Mouse (Mus musculus) bone marrow, adult 2 months (tissue): Measurements from ENCODE around the gene Lrp3.

Experiments used
- CTCF ChIP-seq: fragments of 200-500 bp; IDR thresholded peaks from 2 replicates; pipeline ENCODE4 v1.5.1; 2011; ENCODE audit warnings: low read length, control low read depth; ENCODE audit not compliant: control insufficient read depth, insufficient read depth
- POLR2A ChIP-seq: fragments of 200-500 bp; IDR thresholded peaks from 2 replicates; pipeline ENCODE4 v1.6.1; 2011; ENCODE audit warnings: low read depth, mild to moderate bottlenecking, control low read depth, low read length, borderline replicate concordance; ENCODE audit not compliant: control insufficient read depth

GRCm38 (mm10) chr7:35175533-35175932, 39.8 kb downstream of the Lrp3 start:
- TF ChIP-seq POLR2A, result no peak
- no peak for TF ChIP-seq CTCF
